Mouse (Mus musculus): ENCODE data around the gene Sympk. TPM values are rescaled to one million over a fixed set of nuclear protein-coding genes. Genes with fewer than 3 reads are reported as not detected.

Gene Sympk
- polyA plus RNA-seq, 1 experiment from 2014 or later, result 36.0 TPM

GRCm38 (mm10) chr7:19098811-19099210 is 74.6 kb downstream of the Sympk start:
- H3K4me2 ChIP-seq (ENCODE audit: low read depth, severe bottlenecking), result no peak overlapping the region
- H3K9me3 ChIP-seq (ENCODE audit: control insufficient read depth, low read length), result no peaks in the 10 kb centered on the region; the same call in 1 of the 2 replicates
- no peaks in the 10 kb centered on the region for H3K27me3 ChIP-seq (ENCODE audit: control insufficient read depth, insufficient read depth, low read length)
- H3K4me3 ChIP-seq (ENCODE audit: low read depth, low read length), result no peak overlapping the region
- H3K27ac ChIP-seq (replicated peaks; ENCODE audit: low read depth, low read length), result no peak overlapping the region
- H3K9ac ChIP-seq (ENCODE audit: low read length), result no peak overlapping the region
- H3K4me1 ChIP-seq (ENCODE audit: control insufficient read depth, insufficient read depth, low read length), result peaks cover 12% of the 10 kb centered on the region
- H3K36me3 ChIP-seq (ENCODE audit: control insufficient read depth, insufficient read depth, low read length), result no peaks in the 10 kb centered on the region
- ATAC-seq (ENCODE audit: insufficient number of reproducible peaks, low FRiP score, low TSS enrichment, low read depth) (no peak), DNase-seq (ENCODE audit: low spot score) (no peak)
- WGBS, result 64% methylated on average over 7 of the region's 7 CpGs

GRCm38 (mm10) chr7:19100290-19100689 is 76.1 kb downstream of the Sympk start:
- H3K27me3 ChIP-seq (ENCODE audit: control insufficient read depth, insufficient read depth, low read length), result no peaks in the 10 kb centered on the region
- H3K9ac ChIP-seq (ENCODE audit: low read length), result no peak overlapping the region
- WGBS, result 75% methylated on average over 1 of the region's 1 CpGs
- no peak overlapping the region for H3K4me2 ChIP-seq (ENCODE audit: low read depth, severe bottlenecking)
- no peak for DNase-seq (ENCODE audit: low spot score)
- no peak overlapping the region for H3K27ac ChIP-seq (replicated peaks; ENCODE audit: low read depth, low read length)
- no peak for ATAC-seq (ENCODE audit: insufficient number of reproducible peaks, low FRiP score, low TSS enrichment, low read depth)
- peaks cover 12% of the 10 kb centered on the region for H3K4me1 ChIP-seq (ENCODE audit: control insufficient read depth, insufficient read depth, low read length)
- no peaks in the 10 kb centered on the region for H3K9me3 ChIP-seq (ENCODE audit: control insufficient read depth, low read length)
- H3K4me3 ChIP-seq (ENCODE audit: low read depth, low read length), result no peak overlapping the region
- H3K36me3 ChIP-seq (ENCODE audit: control insufficient read depth, insufficient read depth, low read length), result no peaks in the 10 kb centered on the region

- Histone ChIP-seq H3K9ac (ENCODE audit: low read length) (no peak overlapping the region), H3K36me3 (ENCODE audit: control insufficient read depth, insufficient read depth, low read length) (no peaks in the 10 kb centered on the region), H3K27me3 (ENCODE audit: control insufficient read depth, insufficient read depth, low read length) (no peaks in the 10 kb centered on the region), H3K4me3 (ENCODE audit: low read depth, low read length) (no peak overlapping the region), H3K27ac (replicated peaks; ENCODE audit: low read depth, low read length) (no peak overlapping the region), H3K4me2 (ENCODE audit: low read depth, severe bottlenecking) (no peak overlapping the region), H3K9me3 (ENCODE audit: control insufficient read depth, low read length) (no peaks in the 10 kb centered on the region), H3K4me1 (ENCODE audit: control insufficient read depth, insufficient read depth, low read length) (no peaks in the 10 kb centered on the region)
- ATAC-seq (ENCODE audit: insufficient number of reproducible peaks, low FRiP score, low TSS enrichment, low read depth) (no peak), DNase-seq (ENCODE audit: low spot score) (no peak)
Observed at GRCm38 (mm10) chr7:19103741-19104140, 79.6 kb downstream of the Sympk start.

Small RNA genes within 50 kb of the gene (microRNA-seq; reads per million reads assigned to microRNA genes)
- not detected for gene Mir3100

Other genes starting within 250 kb of the Sympk start
- not detected in 2 replicates for gene Psg19, start 225.9 kb upstream of the Sympk start, polyA plus RNA-seq (2014; fragmentation: Nextera tagmentation; extraction: Ambion mirVana)
- gene Psg17, start 202.8 kb upstream of the Sympk start, polyA plus RNA-seq (2014; fragmentation: Nextera tagmentation; extraction: Ambion mirVana), result not detected in 2 replicates
- not detected in 2 replicates for gene Mill2, start 184.4 kb upstream of the Sympk start, polyA plus RNA-seq (2014; fragmentation: Nextera tagmentation; extraction: Ambion mirVana)
- gene Pglyrp1, start 153.0 kb upstream of the Sympk start, polyA plus RNA-seq (2014; fragmentation: Nextera tagmentation; extraction: Ambion mirVana), result 0.38 and 0.45 TPM in 2 replicates
- 22.5 and 23.4 TPM in 2 replicates for gene Ccdc61, start 114.0 kb upstream of the Sympk start, polyA plus RNA-seq (2014; fragmentation: Nextera tagmentation; extraction: Ambion mirVana)
- 0.29 and 0.33 TPM in 2 replicates for gene Nova2, start 98.5 kb upstream of the Sympk start, polyA plus RNA-seq (2014; fragmentation: Nextera tagmentation; extraction: Ambion mirVana)
- not detected in 2 replicates for gene Nanos2, start 37.0 kb upstream of the Sympk start, polyA plus RNA-seq (2014; fragmentation: Nextera tagmentation; extraction: Ambion mirVana)
- gene Mypop, start 33.1 kb upstream of the Sympk start, polyA plus RNA-seq (2014; fragmentation: Nextera tagmentation; extraction: Ambion mirVana), result 4.5 and 5.7 TPM in 2 replicates
- 31.4 and 32.5 TPM in 2 replicates for gene Irf2bp1, start 20.3 kb upstream of the Sympk start, polyA plus RNA-seq (2014; fragmentation: Nextera tagmentation; extraction: Ambion mirVana)
- gene Foxa3, start 839 bp upstream of the Sympk start, polyA plus RNA-seq (2014; fragmentation: Nextera tagmentation; extraction: Ambion mirVana), result 0.21 and 0.44 TPM in 2 replicates
- not detected in 2 replicates for gene Rsph6a, start 30.3 kb downstream of the Sympk start, polyA plus RNA-seq (2014; fragmentation: Nextera tagmentation; extraction: Ambion mirVana)
- gene Dmwd, start 51.9 kb downstream of the Sympk start, polyA plus RNA-seq (2014; fragmentation: Nextera tagmentation; extraction: Ambion mirVana), result 18.8 and 25.6 TPM in 2 replicates
- gene Dmpk, start 59.5 kb downstream of the Sympk start, polyA plus RNA-seq (2014; fragmentation: Nextera tagmentation; extraction: Ambion mirVana), result 8.6 and 9.2 TPM in 2 replicates
- gene Six5, start 70.2 kb downstream of the Sympk start, polyA plus RNA-seq (2014; fragmentation: Nextera tagmentation; extraction: Ambion mirVana), result 8.7 and 8.9 TPM in 2 replicates
- gene Gm4969, start 94.0 kb downstream of the Sympk start, polyA plus RNA-seq (2014; fragmentation: Nextera tagmentation; extraction: Ambion mirVana), result 1.8 and 2.0 TPM in 2 replicates
- 9.3 and 9.8 TPM in 2 replicates for gene Fbxo46, start 95.5 kb downstream of the Sympk start, polyA plus RNA-seq (2014; fragmentation: Nextera tagmentation; extraction: Ambion mirVana)
- 10.7 and 11.7 TPM in 2 replicates for gene Qpctl, start 124.9 kb downstream of the Sympk start, polyA plus RNA-seq (2014; fragmentation: Nextera tagmentation; extraction: Ambion mirVana)
- 179 and 183 TPM in 2 replicates for gene Snrpd2, start 125.3 kb downstream of the Sympk start, polyA plus RNA-seq (2014; fragmentation: Nextera tagmentation; extraction: Ambion mirVana)
- 0.23 TPM in 1 of 2 replicates, not detected in the other for gene Gipr, start 141.8 kb downstream of the Sympk start, polyA plus RNA-seq (2014; fragmentation: Nextera tagmentation; extraction: Ambion mirVana)
- gene Eml2, start 152.0 kb downstream of the Sympk start, polyA plus RNA-seq (2014; fragmentation: Nextera tagmentation; extraction: Ambion mirVana), result 2.2 and 2.3 TPM in 2 replicates
- 8.7 and 10.5 TPM in 2 replicates for gene Gpr4, start 188.2 kb downstream of the Sympk start, polyA plus RNA-seq (2014; fragmentation: Nextera tagmentation; extraction: Ambion mirVana)
- 42.9 and 43.2 TPM in 2 replicates for gene Opa3, start 204.0 kb downstream of the Sympk start, polyA plus RNA-seq (2014; fragmentation: Nextera tagmentation; extraction: Ambion mirVana)
- gene Vasp, start 247.4 kb downstream of the Sympk start, polyA plus RNA-seq (2014; fragmentation: Nextera tagmentation; extraction: Ambion mirVana), result 62.3 and 65.6 TPM in 2 replicates